Mouse (Mus musculus) CH12.LX (cell line): ENCODE data around the gene Irs3.

Experiments
- CHD1 ChIP-seq: IDR thresholded peaks from 2 replicates; pipeline ENCODE4 v1.6.1; 2012; ENCODE audit warnings: low read depth, low read length, improper control_type of control experiment, inconsistent platforms
- CTCF ChIP-seq, 2 experiments: IDR thresholded peaks in 1 of 2; conservative IDR thresholded peaks in 1 of 2; 2 replicates each; pipeline ENCODE4 v1.5.1; 2011 to 2012; ENCODE audit warnings: low read depth in 2 of 2, low read length in 2 of 2, improper control_type of control experiment in 1 of 2, inconsistent platforms in 1 of 2, mild to moderate bottlenecking in 1 of 2, moderate library complexity in 1 of 2
- EP300 ChIP-seq: IDR thresholded peaks from 2 replicates; pipeline ENCODE4 v1.6.1; 2011; ENCODE audit warnings: low read length, improper control_type of control experiment
- ETS1 ChIP-seq: conservative IDR thresholded peaks from 2 replicates; pipeline ENCODE4 v1.6.1; 2012; ENCODE audit warnings: low read depth, mild to moderate bottlenecking, inconsistent platforms, low read length, improper control_type of control experiment, moderate library complexity
- IRF4 ChIP-seq: IDR thresholded peaks from 2 replicates; pipeline ENCODE4 v1.6.1; 2014; ENCODE audit warnings: low read depth, mild to moderate bottlenecking, inconsistent platforms, low read length, improper control_type of control experiment
- KAT2A ChIP-seq: IDR thresholded peaks from 2 replicates; pipeline ENCODE4 v1.6.1; 2012; ENCODE audit warnings: low read length, improper control_type of control experiment, inconsistent platforms; ENCODE audit not compliant: insufficient replicate concordance
- MXI1 ChIP-seq: IDR thresholded peaks from 2 replicates; pipeline ENCODE4 v1.6.1; 2011; ENCODE audit warnings: mild to moderate bottlenecking, low read depth, low read length, improper control_type of control experiment
- POLR2A ChIP-seq: IDR thresholded peaks from 2 replicates; pipeline ENCODE4 v1.6.1; 2011; ENCODE audit warnings: low read depth, mild to moderate bottlenecking, improper control_type of control experiment, low read length
- POLR2AphosphoS2 ChIP-seq: IDR thresholded peaks from 2 replicates; pipeline ENCODE4 v1.6.1; 2011; ENCODE audit warnings: low read depth, low read length, improper control_type of control experiment
- SMC3 ChIP-seq: IDR thresholded peaks from 2 replicates; pipeline ENCODE4 v1.6.1; 2011; ENCODE audit warnings: low read depth, low read length, improper control_type of control experiment
- TBP ChIP-seq: conservative IDR thresholded peaks from 2 replicates; pipeline ENCODE4 v1.6.1; 2011; ENCODE audit warnings: low read depth, low read length, improper control_type of control experiment
- USF1 ChIP-seq: IDR thresholded peaks from 2 replicates; pipeline ENCODE4 v1.6.1; 2014; ENCODE audit warnings: low read depth, mild to moderate bottlenecking, inconsistent platforms, low read length, improper control_type of control experiment
- ZC3H11A ChIP-seq: IDR thresholded peaks from 2 replicates; pipeline ENCODE4 v1.6.1; 2012; ENCODE audit warnings: low read depth, mild to moderate bottlenecking, inconsistent platforms, low read length, improper control_type of control experiment
- ZNF384 ChIP-seq: IDR thresholded peaks from 2 replicates; pipeline ENCODE4 v1.6.1; 2012; ENCODE audit warnings: low read depth, low read length, improper control_type of control experiment, inconsistent platforms

DNA sequence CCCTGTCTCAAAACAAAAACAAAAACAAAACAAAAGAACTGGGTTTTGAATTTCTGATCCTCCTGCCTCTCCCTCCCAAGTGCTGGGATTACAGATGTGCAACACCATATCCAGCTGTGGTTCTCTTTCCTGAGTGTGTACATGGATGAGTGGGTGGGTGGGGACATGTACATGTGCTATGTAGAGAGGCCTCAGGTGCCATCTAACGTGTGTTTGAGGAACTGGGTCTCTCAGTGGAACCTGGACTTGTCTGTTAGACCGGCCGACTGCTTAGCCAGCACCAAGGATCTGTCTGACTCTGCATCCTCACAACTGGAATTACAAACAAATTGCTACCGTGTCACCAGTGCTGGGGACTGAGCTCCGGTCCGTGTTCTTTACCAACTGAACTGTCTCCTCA is 47.9 kb downstream of the Irs3 start:
- TF ChIP-seq USF1 (no peak), POLR2A (no peak), CTCF (conservative IDR thresholded peaks at IDR 0.05 in 1 of 2, IDR thresholded peaks at IDR 0.05 in 1 of 2; ENCODE audit: low read depth in 2 of 2, low read length in 2 of 2) (no peak), ZNF384 (no peak), POLR2AphosphoS2 (no peak), CHD1 (no peak), IRF4 (no peak), ZC3H11A (no peak), SMC3 (no peak), EP300 (no peak), ETS1 (no peak), MXI1 (no peak), TBP (no peak), KAT2A (no peak)
